Mouse (Mus musculus) stomach, postnatal 0 days (tissue): ENCODE measurements around the gene Vapb.

Source experiments
- CTCF ChIP-seq: IDR thresholded peaks from 2 replicates; pipeline ENCODE4 v1.5.1; 2016; ENCODE audit warnings: antibody characterized with exemption, low read depth, mild to moderate bottlenecking, moderate library complexity
- EP300 ChIP-seq: optimal IDR thresholded peaks from 2 replicates; pipeline ENCODE3; 2016; ENCODE audit warnings: antibody characterized with exemption

DNA sequence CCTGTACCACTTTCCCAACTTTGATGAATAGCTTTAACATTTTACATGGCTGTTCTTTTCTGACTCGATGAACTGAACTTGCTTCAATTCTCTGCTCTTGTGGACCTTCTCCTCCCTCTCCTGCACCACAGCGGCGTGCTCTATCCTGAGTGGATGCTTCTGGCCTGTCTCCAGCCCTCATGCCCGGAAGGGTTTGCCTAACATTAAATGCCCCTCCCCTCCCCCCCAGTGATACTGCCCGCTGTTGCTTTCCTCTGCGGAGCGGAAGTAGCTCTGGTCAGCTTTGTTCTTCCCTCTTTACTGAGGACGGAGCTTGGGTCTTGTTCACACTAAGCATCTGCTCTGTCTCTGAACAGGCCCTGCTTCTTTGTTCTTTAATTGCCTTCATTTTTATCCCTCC, 34.4 kb downstream of the Vapb start:
- TF ChIP-seq CTCF (no peak), EP300 (no peak)
